In genomic region chr5:121384757-121385460, GRCm38 (mm10) we compare ENCODE assay signal across 8 mouse cellular contexts. TPM values are rescaled to one million over a fixed set of nuclear protein-coding genes. Genes with fewer than 3 reads are reported as not detected.
DNase-seq lines count a peak whose midpoint lies in the region; ATAC-seq lines count a peak whose summit lies in the region.

No protein-coding gene starts in this region.

- H3K9me3 ChIP-seq in embryonic facial prominence, embryonic 11.5 days (replicated peaks; ENCODE audit: control insufficient read depth, low read length) = no peaks in the 10 kb centered on the region
- H3K9me3 ChIP-seq in heart, embryonic 15.5 days (replicated peaks) = 0 out of 2 replicates have a peak, but pooled peaks cover 5% of the 10 kb centered on the region

- H3K4me3 ChIP-seq in embryonic facial prominence, embryonic 11.5 days (ENCODE audit: low read depth, low read length) = peak overlapping the region; percentile 76
- H3K4me3 ChIP-seq in heart, embryonic 15.5 days = peak overlapping the region; percentile 56

- peak overlapping the region; percentile 78 for H3K4me2 ChIP-seq in embryonic facial prominence, embryonic 11.5 days (ENCODE audit: low read depth, low read length)
- H3K4me2 ChIP-seq in heart, embryonic 15.5 days = peak overlapping the region; percentile 86

- H3K27me3 ChIP-seq in embryonic facial prominence, embryonic 11.5 days (ENCODE audit: control insufficient read depth, insufficient read depth, low read length) = no peaks in the 10 kb centered on the region
- no peaks in the 10 kb centered on the region for H3K27me3 ChIP-seq in heart, embryonic 15.5 days

- no peaks in the 10 kb centered on the region for H3K4me1 ChIP-seq in embryonic facial prominence, embryonic 11.5 days (ENCODE audit: control insufficient read depth, insufficient read depth, low read length)
- peaks cover 33% of the 10 kb centered on the region for H3K4me1 ChIP-seq in heart, embryonic 15.5 days (replicated peaks)

- H3K9ac ChIP-seq in embryonic facial prominence, embryonic 11.5 days (replicated peaks; ENCODE audit: low read length) = peak overlapping the region; percentile 83
- H3K9ac ChIP-seq in heart, embryonic 15.5 days = peak overlapping the region; percentile 56

- H3K36me3 ChIP-seq in embryonic facial prominence, embryonic 11.5 days (replicated peaks; ENCODE audit: control insufficient read depth, insufficient read depth, low read depth, low read length) = peaks cover 3% of the 10 kb centered on the region
- peaks cover 25% of the 10 kb centered on the region for H3K36me3 ChIP-seq in heart, embryonic 15.5 days

- peak; percentile 73 for ATAC-seq in embryonic facial prominence, embryonic 11.5 days (replicated peaks; ENCODE audit: insufficient number of reproducible peaks, low FRiP score, low TSS enrichment, low read depth)
- ATAC-seq in heart, embryonic 15.5 days (replicated peaks; ENCODE audit: insufficient number of reproducible peaks, insufficient read depth, low FRiP score, low read depth) = peak; percentile 78
- ATAC-seq in megakaryocyte, adult 5-6 weeks (ENCODE audit: poor library complexity, severe bottlenecking) = peak; percentile 9

- peak; percentile 39 for DNase-seq in thymus, postnatal 0 days (ENCODE audit: low spot score)
- DNase-seq in thymus, postnatal 25 days = no peak
- DNase-seq in embryonic facial prominence, embryonic 11.5 days (ENCODE audit: low spot score) = peak; percentile 64
- peak; percentile 30 to 41 for DNase-seq in layer of hippocampus, postnatal 25 days (ENCODE audit: extremely low spot score in 1 of 2, low spot score in 1 of 2)
- peak; percentile 40 for DNase-seq in right cerebral cortex, postnatal 14 days
- DNase-seq in adrenal gland, adult 18-20 months (ENCODE audit: low spot score in 2 of 2) = no peak

- WGBS in embryonic facial prominence, embryonic 11.5 days = 3% methylated on average over 45 of the region's 47 CpGs
- WGBS in heart, embryonic 15.5 days = 1% methylated on average over 47 of the region's 47 CpGs

- peak overlapping the region; percentile 62 for H3K27ac ChIP-seq in embryonic facial prominence, embryonic 11.5 days (replicated peaks; ENCODE audit: low read depth, low read length)
- H3K27ac ChIP-seq in heart, embryonic 15.5 days = peak overlapping the region; percentile 84

RNA-seq across cellular contexts. Expression of gene Trafd1, which starts 0.5 kb away (rescaled TPM):
- polyA plus RNA-seq in thymus, postnatal 0 days (2015; fragmentation: Nextera tagmentation; extraction: Ambion mirVana) = 87.5 and 90.5 TPM in 2 replicates
- polyA plus RNA-seq in embryonic facial prominence, embryonic 11.5 days (2014; fragmentation: Nextera tagmentation; extraction: Ambion mirVana) = 62.1 and 69.5 TPM in 2 replicates
- 64.5 and 89.4 TPM in 2 replicates for polyA plus RNA-seq in heart, embryonic 15.5 days (2015; fragmentation: Nextera tagmentation; extraction: Ambion mirVana)
- total RNA-seq in layer of hippocampus, postnatal 25 days (2021) = 10 to 100 TPM; 66.3 to 78.9 TPM
- total RNA-seq in megakaryocyte, adult 5-6 weeks (2015) = 77.9 and 78.1 TPM in 2 replicates
- 92.5 and 94.1 TPM in 2 replicates for total RNA-seq in megakaryocyte, adult 5-6 weeks (2017)
- total RNA-seq in adrenal gland, adult 18-20 months (2021) = 10 to 100 TPM; 41.6 to 49.4 TPM

RNA-seq across cellular contexts. Expression of gene Naa25, which starts 12.8 kb away (rescaled TPM):
- polyA plus RNA-seq in thymus, postnatal 0 days (2015; fragmentation: Nextera tagmentation; extraction: Ambion mirVana) = 33.6 and 36.8 TPM in 2 replicates
- polyA plus RNA-seq in embryonic facial prominence, embryonic 11.5 days (2014; fragmentation: Nextera tagmentation; extraction: Ambion mirVana) = 47.8 and 51.8 TPM in 2 replicates
- 28.3 and 33.3 TPM in 2 replicates for polyA plus RNA-seq in heart, embryonic 15.5 days (2015; fragmentation: Nextera tagmentation; extraction: Ambion mirVana)
- total RNA-seq in layer of hippocampus, postnatal 25 days (2021) = 10 to 100 TPM; 39.4 to 41.2 TPM
- 13.3 and 17.9 TPM in 2 replicates for total RNA-seq in megakaryocyte, adult 5-6 weeks (2015)
- total RNA-seq in megakaryocyte, adult 5-6 weeks (2017) = 25.6 and 32.2 TPM in 2 replicates
- total RNA-seq in adrenal gland, adult 18-20 months (2021) = 10 to 100 TPM; 38.8 to 40.4 TPM

Comparison
In these comparisons a context has a peak if more than half of its experiments do, and no peak if none do; other contexts are left out.
1. DNase-seq: peak in thymus, postnatal 0 days (single experiment), embryonic facial prominence, embryonic 11.5 days (single experiment), layer of hippocampus, postnatal 25 days (2 of 2) and right cerebral cortex, postnatal 14 days (single experiment); none in thymus, postnatal 25 days (single experiment) and adrenal gland, adult 18-20 months (0 of 2).
2. ATAC-seq: peak in every context shown above with its lines; median percentile 78 in heart, embryonic 15.5 days; 73 in embryonic facial prominence, embryonic 11.5 days; 9 in megakaryocyte, adult 5-6 weeks.